Mouse (Mus musculus) kidney, adult 8-10 months (tissue): ENCODE measurements around the gene 4933430I17Rik.
"Not testable (repeated sequence)": the region's sequence is repeated elsewhere in the genome, so short reads cannot be mapped to it uniquely, and the experiment has no call there.

Source experiments
- DNase-seq, 2 experiments: peaks; one replicate each; pipeline ENCODE4 v3.0.0; 2022

Gene 4933430I17Rik

DNA sequence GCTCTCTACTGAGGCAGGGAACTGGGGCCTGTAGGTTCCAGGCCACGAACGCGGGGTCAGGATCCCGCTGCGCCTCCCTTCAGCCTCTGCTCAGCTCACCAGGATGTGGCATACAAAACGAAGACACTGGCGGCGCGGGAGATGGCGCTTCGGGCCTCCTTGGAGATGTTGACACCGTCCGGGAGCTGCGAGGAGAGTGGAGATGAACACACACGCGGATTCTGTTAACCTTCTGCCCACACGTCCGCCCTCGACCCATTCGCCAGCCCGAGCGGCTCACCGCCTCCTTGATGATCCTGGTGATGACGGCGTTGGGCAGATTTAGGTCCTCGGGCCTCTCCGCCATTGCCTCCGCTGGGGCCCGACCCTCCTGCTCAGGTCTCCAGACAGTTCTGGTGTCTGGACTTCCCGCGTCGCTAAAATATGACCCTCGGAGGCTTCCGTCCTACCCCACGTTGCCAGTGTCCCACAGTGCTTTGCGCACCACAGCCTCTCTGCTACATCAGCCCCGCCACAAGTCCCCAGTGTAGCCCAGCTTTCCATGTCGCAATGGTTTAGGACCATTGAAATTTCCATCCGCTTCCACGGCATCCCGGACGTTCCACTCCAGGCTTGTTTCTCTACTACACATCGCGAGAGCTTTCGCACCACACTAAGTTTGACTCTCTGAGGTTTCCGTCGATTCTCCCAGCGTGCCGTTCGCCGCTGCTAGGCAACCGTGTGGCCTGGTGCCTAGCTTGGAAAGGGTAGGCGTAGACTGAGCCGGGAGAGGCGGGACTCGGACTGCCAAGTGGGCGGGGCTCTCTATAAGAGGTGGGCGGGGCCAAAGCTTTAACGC, at the start of gene 4933430I17Rik, which contains the start of gene Pole3:
TSS of gene 4933430I17Rik (plus strand) at position 719 of the 838 bp plus-strand sequence.
TSS of gene Pole3 (minus strand) at position 418 of the 838 bp plus-strand sequence.
- DNase-seq = peak; percentile 95 to 96

DNA sequence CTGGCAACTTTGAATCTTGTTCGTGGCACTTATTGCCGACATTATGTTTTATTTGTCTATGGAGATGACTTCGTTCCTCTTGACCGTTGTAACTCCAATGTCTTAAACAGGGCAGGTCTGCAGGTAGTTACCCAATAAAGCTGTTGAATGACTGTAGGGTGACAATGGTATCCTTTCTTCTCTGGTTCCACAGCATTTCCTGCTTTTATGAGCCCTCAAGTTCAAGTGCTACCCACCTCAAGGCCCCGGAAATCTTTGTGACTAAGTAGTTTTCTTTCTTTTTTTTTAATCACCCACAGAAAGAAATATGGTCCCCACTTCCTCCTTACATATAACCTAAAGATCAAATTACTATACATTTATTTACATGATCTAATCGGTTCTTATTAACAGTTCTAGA, 49.4 kb upstream of the 4933430I17Rik start:
- DNase-seq = no peak

DNA sequence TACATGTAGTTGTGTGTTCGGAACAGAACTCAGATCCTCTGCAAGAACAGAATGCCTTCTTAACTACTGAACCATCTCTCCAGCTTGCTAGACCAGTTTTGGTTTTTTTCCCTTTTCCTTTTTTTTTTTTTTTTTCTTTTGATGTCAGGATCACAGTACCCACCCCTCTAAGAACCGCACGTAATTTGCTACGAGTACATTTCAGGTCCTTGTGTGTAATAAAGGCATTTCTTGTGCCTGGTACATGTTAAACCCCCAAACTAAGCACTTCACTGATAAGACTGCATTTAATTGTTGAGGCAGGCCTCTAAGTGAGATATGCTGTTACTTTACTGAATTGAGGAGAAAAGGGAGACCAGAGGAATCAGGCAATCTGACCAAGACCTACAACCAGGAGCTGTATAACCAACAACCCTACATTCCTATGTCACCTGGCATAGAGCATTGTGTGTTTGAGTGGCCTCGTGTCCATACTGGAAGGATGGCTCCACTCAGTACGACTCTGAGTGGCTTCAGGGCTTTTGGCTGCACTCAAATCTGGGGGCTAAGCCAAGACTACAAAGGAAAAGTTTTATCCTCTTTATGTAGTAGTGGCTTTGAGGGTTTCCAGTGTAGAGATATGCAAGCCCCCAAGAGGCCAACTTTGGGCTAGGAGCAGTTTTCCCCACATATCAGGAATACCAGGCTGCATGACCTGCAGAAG, 47.5 kb upstream of the 4933430I17Rik start:
- DNase-seq = no peak

DNA sequence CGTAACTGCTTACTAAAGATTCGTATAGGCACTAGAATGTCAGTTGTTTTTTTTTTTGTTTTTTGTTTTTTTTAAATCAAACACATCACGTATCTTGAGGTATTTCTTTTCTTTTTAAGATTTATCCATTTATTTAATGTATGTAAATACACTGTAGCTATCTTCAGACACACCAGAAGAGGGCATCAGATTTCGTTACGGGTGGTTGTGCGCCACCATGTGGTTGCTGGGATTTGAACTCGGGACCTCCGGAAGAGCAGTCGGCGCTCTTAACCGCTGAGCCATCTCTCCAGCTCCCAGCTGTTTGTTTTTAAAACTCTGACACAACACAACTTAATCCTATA, 45.6 kb upstream of the 4933430I17Rik start:
- DNase-seq = not testable (repeated sequence)

DNA sequence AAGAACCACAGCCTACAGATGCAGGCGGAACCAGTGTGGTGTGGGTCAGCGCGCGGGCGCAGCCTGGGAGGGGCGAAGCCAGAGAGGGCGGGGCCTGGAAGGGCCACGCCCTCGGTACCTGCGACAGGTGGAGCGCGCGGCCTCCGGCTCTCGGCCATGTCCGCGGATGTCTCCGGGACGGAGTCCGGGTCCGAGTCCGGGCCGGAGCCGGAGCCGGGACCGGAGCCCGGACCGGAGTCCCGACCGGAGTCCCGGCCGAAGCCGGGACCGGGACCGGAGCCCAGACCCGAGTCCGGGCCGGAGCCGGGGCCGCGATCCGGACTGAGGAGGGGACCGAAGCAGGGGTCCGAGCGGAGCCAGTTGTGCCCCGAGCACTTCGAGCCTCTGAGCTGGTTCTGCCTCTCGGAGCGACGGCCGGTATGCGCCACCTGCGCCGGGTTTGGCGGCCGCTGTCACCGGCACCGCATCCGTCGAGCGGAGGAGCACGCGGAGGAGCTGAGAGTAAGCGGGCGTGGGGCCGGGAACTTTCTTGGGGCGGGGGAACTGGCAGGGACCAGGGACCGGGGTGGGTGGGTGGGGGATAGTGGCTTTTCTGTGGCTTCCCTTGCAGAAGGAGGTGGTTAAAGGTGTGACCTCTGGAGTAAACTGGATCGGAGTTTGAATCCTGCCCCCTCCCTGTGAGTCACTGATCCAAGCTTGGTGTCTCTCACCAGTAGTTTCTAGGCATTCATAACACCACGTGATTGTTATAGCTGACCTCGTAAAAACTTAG, 45.0 kb upstream of the 4933430I17Rik start, which contains the start of gene Bspry:
TSS of gene Bspry (plus strand) at position 117 of the 772 bp plus-strand sequence.
- DNase-seq = peak; percentile 75 to 82

DNA sequence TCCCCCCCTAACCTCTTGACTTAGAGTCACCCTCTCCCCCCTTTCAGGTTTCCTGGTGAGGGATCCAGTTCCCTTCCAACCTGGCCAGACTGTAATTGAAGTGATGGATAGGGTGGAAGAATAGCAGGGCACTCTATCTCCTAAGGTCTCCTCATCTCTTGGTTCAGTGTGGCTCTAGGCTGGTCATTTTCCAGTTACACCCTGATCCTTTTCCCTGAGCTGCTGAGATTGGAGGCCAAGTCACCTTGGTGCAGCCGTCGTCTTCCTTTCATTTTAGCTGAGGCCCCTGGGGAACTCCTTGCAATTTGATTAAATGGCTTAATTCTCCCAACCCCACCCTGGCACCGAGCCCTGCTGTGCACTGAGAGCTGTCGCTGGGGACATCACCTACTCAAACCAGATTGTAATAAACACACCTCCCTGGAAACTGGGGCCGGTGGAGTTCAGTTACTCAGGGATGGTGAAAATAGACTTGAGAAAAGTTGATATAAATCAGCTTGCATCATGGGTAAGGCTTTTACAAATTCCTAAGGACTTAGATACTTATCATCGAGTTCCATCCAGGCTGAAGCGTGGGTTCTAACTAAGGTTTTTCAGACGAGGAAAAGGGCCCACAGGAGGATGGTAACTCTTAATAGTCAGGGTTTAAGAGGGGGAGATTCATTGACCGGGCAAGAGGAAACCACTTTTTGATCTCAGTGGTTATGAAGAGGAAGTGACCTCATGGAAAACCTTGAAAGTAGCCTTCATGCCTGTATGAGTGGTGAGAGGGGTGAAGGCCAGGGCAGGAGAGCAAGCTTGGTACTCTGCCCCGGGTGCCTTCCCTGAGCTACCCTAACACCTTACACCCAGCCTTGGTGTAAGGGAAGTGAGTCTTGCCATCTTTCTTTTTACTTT, 44.2 kb upstream of the 4933430I17Rik start:
- DNase-seq = peak; percentile 25 to 45

DNA sequence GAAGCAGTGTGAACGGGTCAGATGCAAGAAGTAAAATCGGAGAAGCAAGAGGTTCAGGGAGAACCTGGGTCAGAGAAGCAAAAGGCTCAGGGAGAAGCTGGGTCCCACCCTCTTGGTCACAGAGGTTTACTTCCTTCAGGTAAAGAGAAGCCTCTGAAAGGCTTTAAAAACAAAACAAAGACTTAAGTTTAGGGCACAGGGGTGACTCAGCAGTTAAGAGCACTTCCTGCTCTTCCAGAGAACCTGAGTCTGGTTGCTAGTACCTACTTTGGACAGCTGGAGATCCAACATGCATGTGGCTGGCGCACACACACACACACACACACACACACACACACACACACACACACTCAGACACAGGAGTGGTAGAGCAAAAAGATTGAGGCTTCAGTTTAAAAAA, 40.2 kb upstream of the 4933430I17Rik start:
- DNase-seq = no peak

DNA sequence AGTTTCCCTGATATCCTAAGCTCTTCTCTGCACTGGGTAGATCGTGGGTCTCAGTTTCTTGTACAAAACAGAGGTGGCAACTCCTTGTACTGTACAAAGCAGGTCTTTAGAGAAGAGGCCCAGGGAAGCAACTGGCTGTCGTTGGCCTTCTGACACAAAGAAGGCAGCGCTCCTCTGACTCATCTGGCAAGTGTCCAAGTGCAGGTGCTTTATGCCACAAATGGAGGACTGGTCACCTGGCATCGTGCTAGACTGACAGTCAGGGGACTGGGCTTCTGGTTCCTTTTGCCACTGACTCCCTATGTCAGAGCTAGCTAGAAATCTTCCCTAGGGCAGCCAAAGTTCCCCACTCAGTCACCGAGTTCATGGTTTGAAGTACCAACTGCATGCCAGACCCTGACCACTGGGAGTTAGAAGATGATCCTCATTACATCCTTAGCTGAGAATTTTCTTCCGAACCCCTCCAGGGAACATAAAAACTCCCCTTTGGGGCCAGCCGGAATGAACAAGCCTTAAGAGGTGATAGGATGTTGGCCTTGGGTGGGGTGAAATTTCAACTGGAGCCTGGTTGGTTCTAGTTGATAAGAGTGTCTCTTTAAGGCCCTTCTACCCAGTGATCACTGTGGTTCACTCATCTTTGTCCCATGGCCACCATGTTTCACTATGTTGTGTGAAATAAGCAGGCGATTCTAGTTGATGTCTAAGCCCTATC, 39.6 kb upstream of the 4933430I17Rik start:
- DNase-seq = no peak

DNA sequence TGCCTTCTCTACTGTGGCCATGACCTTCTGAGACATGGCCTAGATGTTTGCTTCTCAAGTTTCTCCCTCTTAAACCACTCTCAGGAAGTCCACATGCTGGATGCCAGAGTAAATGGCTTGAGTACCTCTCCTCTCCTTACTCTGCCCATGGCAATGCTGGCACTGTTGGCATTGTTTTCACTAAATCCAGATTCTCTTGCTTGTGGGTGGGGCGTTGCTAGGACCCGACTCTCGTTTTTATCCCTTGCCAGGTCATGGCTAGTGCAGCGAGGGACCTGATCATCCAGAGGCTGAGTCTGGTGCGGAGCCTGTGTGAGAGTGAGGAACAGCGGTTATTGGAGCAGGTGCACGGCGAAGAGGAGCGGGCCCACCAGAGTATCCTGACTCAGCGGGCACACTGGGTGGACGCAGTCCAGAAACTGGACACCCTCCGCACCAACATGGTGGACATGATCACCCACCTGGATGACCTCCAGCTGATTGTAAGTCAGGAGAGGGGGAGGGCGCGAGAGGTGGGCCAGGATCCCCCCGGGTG, 38.9 kb upstream of the 4933430I17Rik start:
- no peak for DNase-seq

DNA sequence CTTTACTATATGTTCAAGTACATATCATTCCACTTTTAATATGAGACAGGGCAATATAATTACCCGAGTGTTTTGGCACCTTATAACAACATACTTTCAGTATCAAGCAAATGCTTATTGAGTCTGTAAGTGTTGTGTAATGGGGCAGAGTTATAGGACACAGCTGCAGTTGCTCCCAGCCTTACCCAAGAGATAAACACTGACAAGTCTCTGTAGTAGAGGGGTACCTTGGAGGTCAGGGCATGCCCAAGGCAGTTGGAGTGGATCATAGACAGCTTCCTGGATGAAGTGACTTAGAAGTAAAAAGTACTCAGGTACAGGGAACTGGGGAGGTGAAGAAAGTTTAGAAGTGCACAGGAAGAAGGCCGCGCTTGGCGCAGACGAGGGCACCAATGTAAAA, 38.0 kb upstream of the 4933430I17Rik start:
- DNase-seq = no peak

DNA sequence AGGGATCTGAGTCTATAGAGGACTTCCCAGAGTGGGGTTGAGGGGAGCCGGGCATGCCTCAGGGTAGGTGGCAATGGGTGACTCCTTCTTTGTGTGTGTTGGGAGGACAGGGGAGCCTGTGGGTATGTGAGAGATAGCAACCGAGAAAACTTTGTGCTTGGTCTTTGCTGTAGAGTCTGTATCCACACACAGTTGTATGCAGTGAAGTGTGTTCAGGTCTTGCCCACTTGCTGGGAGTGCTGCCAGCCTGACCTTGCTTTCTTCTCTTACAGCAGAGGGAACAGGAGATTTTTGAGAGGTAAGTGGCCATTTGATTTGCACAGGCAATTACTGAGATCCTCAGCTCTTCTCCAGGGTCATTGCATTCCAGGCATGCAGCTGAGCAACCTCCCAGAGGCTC, 37.3 kb upstream of the 4933430I17Rik start:
- DNase-seq = no peak

DNA sequence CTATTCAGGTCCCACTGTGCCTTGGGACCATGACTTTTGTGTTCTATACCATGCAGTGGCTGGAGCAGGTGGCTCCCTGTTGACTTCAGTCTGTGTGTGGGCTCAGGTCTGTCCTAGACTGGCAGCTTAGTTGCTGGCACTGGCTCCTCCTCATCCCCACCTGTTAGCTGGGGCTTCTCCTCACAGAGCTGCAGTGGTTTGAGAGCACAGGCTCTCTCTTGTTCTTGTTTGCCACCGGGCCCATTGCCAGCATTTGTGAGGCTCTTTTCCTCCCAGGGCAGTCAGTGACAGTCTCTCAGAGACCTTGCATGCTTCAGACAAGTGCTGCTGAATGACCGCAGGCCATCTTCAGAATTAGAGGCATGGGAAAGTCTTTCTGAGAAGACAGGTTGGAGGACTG, 32.5 kb upstream of the 4933430I17Rik start:
- DNase-seq = no peak

DNA sequence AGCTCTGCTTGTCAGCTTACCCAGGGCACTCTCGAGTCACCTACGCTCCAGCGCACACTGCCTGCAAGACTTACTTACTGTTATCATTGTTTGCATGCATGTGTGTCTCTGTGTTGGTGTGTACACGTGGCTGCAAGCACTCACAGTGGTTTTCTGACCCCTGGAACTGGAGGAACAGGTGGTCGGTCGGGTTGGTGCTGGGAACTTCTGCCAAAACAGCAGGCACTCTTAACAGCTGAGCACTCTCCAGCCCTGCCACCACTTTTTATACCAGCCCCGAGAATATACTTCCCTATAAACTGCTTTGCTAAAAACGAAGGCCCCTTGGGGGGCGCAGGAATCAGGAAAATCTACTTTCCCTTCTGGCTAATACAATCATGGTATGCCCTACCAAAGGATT, 30.9 kb upstream of the 4933430I17Rik start:
- no peak for DNase-seq

DNA sequence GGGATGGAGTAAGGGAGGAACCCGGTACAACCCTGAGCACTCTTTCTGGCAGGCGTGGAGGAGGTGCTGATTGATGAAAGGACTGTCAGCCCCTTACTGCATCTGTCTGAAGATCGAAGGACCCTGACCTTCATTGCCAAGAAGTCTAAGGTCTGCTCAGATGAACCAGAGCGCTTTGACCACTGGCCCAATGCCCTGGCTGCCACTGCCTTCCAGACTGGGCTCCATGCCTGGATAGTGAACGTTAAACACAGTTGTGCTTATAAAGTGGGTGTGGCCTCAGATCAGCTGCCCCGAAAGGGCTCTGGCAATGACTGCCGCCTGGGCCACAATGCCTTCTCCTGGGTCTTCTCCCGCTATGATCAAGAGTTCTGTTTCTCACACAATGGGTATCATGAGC, 29.2 kb upstream of the 4933430I17Rik start:
- peak; percentile 87 to 90 for DNase-seq

DNA sequence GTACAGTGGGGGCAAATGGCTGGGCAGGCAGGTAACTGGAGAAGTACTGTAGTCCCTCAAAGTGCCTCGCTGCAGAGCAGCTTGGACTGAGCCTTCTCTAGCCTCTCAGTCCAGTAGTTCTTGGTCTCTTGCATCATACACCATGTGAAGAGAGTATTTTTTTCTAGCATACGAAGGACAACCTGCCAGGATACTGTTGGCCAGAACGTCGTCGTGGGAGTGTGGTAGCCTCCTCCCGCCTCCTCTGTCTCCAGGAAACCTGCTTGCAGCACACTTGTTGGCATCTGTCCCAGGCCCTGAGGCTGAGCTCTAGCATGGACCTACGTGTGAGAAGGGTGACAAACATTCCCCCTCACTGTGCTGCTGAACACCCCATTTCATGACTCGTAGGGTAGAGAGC, 28.4 kb upstream of the 4933430I17Rik start:
- peak; percentile 72 to 82 for DNase-seq

DNA sequence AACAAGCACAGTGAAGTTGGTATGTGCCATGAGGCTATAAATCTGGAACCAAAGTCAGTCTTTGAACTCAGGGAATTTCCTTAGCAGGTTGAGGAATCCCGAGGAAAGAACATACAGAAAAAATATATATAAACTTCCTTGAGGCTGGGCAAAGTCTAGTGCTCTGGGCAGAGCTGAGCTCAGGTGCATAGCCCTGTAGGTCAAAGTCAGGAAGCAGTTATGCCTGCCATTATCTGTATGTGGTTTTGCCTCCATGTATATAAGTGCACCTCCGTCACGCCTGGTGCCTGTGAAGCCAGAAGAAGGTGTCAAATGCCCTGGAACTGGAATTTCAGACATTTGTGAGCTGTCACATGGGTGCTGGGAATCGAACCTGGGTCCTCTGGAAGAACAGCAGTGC, 24.4 kb upstream of the 4933430I17Rik start:
- no peak for DNase-seq

DNA sequence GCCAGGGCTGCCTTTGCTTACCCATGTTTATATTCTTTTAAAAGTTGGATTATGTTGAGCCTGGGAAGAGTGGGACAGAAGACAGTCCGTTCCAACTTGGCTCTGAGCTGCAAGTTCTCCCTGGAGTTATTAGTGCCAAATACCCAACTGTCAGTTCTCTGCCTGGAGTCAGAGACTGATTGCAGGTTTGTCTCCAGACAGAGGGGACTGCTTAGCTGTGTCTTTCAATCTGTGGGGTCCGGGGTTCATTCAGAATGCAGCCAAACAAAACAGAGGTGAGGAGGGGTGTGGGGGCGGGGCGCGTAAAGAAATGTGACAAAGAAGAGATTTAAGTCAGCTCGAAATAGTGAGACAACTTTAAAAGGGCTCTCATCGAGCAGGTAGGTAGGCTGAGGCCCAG, 23.6 kb upstream of the 4933430I17Rik start:
- DNase-seq = no peak

DNA sequence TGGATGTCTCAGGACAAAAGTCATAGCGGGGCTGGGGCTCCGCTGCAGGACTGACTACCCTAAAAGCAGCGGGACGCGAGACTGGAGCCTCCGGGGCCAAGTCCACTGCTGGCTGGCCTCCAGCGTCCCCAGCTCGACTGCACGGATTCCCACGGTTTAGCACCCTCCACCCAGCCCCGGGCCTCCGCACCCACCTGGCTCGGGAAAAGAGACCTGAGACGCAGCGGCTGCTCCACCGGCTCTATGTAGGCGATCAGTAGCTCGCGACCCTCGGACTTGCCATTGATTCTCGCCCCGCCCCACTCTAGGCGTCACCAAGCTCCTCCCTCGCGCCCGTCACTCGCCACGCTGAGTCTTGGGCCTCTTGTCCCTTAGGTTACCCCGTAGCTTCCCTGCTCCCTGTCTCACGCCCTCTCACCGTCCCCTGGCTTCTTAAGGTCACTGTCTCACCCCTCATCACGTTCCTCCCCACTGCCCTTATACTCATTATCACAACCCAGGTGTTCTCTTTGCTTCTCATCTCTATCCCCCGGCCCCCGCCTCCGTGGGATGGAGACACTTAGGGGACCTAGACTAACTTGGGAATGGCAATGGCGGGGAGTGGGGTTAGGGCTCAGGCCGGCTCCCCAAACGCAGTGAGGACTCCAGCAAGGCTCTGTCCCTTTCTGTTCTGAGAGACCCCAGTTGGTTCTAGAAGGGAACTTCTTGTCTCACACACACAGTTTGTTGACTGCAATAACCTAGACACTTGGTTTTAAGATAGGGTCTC, 23.0 kb upstream of the 4933430I17Rik start:
- DNase-seq = peak; percentile 94

DNA sequence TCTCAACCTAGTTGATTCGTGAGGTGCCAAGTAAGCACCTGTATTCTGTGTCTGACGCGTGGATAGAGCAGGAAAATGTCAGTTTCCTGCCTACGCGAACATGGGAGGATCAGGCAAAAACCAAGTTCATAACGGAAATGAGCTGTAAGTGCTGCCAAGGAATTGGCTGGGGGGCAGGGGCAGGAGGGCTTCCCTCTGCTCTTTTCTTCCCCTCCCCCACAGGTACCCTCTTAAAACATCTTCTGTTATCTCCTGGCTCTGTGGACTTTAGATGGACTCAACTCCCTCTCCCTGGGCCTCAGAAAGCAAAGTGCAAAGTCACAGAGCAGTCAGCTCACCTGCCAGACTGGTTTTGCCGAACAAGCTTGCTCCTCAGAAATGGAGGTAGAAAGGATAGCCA, 22.2 kb upstream of the 4933430I17Rik start:
- DNase-seq = peak; percentile 63 to 73

DNA sequence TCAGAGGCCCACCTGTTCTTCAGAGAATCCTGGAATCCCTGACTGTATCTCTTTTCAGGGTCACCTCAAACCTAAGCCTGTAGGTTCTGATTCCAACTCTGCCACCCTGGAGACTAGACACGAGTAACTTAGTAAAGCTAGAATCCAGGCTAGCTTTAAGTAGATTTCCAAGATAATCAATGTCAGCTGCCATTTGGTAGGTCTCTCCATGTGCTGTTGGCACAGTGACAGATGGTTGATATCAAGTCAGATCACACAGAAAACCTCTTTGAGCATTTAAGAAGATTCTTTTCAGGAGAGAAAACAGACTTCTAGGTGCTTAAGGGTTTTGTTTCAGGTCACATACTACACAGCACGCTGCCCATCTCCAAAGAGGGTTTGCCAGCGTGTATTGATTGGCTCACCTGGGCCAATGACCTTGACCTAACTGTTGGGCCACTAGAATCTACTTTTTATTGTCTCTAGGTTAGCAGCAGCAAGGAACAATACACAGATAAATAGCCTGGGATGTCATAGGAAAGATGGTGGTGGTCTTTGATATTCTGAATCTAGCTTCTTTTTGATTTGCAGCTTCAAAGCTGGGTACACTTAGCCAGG, 21.7 kb upstream of the 4933430I17Rik start, which contains the start of gene Hdhd3:
TSS of gene Hdhd3 (minus strand) at position 94 of the 597 bp plus-strand sequence.
- DNase-seq = no peak
